Mouse (Mus musculus) heart, embryonic 15.5 days (tissue): Measurements from ENCODE around the gene Ptar1. TPM values are rescaled to one million over a fixed set of nuclear protein-coding genes. Genes with fewer than 3 reads are reported as not detected.

Experiments used
- ATAC-seq: fragments of 200-750 bp; cut with Nextera tagmentation; replicated peaks from 2 replicates; pipeline ENCODE4 v1.8.0; 2017; ENCODE audit warnings: low read depth, moderate TSS enrichment; ENCODE audit not compliant: insufficient number of reproducible peaks, insufficient read depth, low FRiP score
- H3K27ac ChIP-seq: fragments of 300-500 bp; sonication (generic); 2 replicates; pipeline ENCODE4 v1.5.1; 2015; ENCODE audit warnings: mild to moderate bottlenecking, inconsistent platforms
- H3K27me3 ChIP-seq: fragments of 300-500 bp; sonication (generic); 2 replicates; pipeline ENCODE4 v1.6.1; 2015; ENCODE audit warnings: inconsistent platforms
- H3K36me3 ChIP-seq: fragments of 300-500 bp; sonication (generic); 2 replicates; pipeline ENCODE4 v1.6.1; 2015; ENCODE audit warnings: mild to moderate bottlenecking, inconsistent platforms
- H3K4me1 ChIP-seq: fragments of 300-500 bp; sonication (generic); replicated peaks from 2 replicates; pipeline ENCODE4 v1.6.1; 2015; ENCODE audit warnings: inconsistent platforms
- H3K4me2 ChIP-seq: fragments of 300-500 bp; sonication (generic); 2 replicates; pipeline ENCODE4 v1.6.1; 2015; ENCODE audit warnings: inconsistent platforms, mild to moderate bottlenecking, moderate library complexity
- H3K4me3 ChIP-seq: fragments of 300-500 bp; sonication (generic); 2 replicates; pipeline ENCODE4 v1.5.1; 2015; ENCODE audit warnings: mild to moderate bottlenecking, inconsistent platforms
- H3K9ac ChIP-seq: fragments of 300-500 bp; sonication (generic); 2 replicates; pipeline ENCODE4 v1.6.1; 2015; ENCODE audit warnings: mild to moderate bottlenecking, inconsistent platforms
- H3K9me3 ChIP-seq: fragments of 300-500 bp; sonication (generic); replicated peaks from 2 replicates; pipeline ENCODE4 v1.6.1; 2016; ENCODE audit warnings: inconsistent platforms
- WGBS: fragments of 180-500 bp; shearing (Covaris S2); methylation state at CpG from one replicate; pipeline ENCODE4 v1.1.7; 2015; ENCODE audit warnings: mixed read lengths; 5-methylcytosine and 5-hydroxymethylcytosine counted together
- polyA plus RNA-seq: library from polyadenylated mRNA; unstranded; fragments of >200 nt; fragmentation: Nextera tagmentation; extraction: Ambion mirVana; gene quantifications from 2 replicates; pipeline ENCODE4 v1.2.1, GENCODE M21; 2015

The Ptar1 gene
- polyA plus RNA-seq, 1 experiment from 2014 or later: 3.7 TPM

DNA sequence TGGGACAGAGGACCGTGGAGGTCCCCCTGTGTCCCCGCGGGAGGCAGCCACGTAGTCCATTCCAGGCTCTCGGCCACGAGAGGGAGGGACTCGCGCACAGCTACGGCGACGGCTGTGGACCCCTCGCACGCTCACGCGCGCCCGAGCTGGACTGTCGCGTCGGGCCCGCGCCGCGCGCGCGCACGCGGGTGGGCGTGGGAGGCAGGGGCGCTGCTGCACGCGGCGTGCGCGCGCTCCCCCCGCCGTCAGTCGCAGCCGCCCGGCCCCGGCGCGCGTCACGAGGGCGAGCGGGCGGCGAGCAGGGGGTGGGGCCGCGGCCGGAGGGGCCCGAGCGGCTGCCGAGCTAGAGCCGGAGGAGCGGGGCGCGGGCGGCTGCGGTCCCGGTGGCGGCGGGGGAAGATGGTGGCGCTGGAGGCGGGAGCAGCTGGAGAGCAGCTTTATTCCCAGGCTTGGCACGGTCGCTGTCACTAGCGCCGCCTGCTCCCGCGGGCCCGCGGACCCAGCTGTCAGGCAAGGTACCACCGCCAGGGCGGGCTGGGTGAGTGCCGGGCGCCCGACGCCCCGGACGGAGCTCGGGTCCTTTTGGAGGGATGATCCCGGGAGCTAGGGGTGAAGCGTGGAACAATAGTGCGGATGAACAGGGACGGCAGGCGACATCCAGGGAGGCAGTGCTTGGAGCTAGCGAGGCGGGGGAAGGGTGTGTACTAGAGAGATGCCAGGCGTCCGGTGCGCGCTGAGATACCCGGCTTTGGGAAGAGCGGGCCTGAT is 71.5 kb downstream of the Ptar1 start, which contains the start of gene Apba1:
Gene Apba1 (plus strand): TSS at position 334 of the 768 bp plus-strand sequence.
- Histone ChIP-seq H3K9ac (peak within 1 kb of the TSS; percentile 67), H3K36me3 (no peaks in the 10 kb centered on the region), H3K27me3 (peaks cover 12% of the 10 kb centered on the region), H3K4me1 (peaks cover 18% of the 10 kb centered on the region), H3K4me2 (peak within 1 kb of the TSS; percentile 96), H3K27ac (peak within 1 kb of the TSS; percentile 75), H3K9me3 (no peaks in the 10 kb centered on the region), H3K4me3 (peak within 1 kb of the TSS; percentile 78)
- WGBS: under 1% methylated on average over 97 of the region's 98 CpGs
- ATAC-seq: peak; percentile 82

DNA sequence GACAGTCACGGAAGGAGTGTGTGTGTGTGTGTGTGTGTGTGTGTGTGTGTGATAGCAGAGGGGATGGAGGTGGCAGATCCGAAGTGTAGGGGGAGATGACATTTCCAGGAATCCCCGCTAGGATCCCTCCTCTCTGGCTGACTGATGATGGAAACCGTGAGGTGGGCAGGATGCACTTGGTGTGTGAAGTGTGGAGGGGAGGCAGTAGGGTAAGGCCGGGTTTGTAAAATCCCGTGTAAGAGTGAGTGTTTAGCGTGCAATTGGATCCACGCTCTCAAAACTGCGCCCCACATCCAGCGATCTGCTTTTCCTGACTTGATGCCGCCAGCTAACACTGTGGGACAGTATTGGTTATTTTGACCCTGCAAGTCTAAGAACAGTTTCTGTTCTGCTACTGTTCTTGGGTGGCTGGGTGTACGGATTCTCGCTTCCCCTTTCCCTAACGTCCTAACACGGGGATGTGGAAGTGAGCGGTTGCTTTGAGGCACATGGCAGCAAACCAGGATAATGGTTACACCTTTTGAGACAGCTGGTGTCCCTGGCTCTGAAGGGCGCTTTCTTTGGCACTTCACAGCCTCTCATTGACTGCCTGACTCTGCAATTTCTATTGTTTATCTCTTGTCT is 72.2 kb downstream of the Ptar1 start:
- Histone ChIP-seq H3K4me3 (peak overlapping the region; percentile 78), H3K27me3 (peaks cover 12% of the 10 kb centered on the region), H3K27ac (0 out of 2 replicates have a peak overlapping the region, but pooled peaks have one; percentile 75), H3K9ac (peak overlapping the region; percentile 67), H3K36me3 (no peaks in the 10 kb centered on the region), H3K4me2 (peak overlapping the region; percentile 96), H3K4me1 (peaks cover 18% of the 10 kb centered on the region), H3K9me3 (no peaks in the 10 kb centered on the region)
- no peak for ATAC-seq
- 5% methylated on average over 17 of the region's 17 CpGs for WGBS

DNA sequence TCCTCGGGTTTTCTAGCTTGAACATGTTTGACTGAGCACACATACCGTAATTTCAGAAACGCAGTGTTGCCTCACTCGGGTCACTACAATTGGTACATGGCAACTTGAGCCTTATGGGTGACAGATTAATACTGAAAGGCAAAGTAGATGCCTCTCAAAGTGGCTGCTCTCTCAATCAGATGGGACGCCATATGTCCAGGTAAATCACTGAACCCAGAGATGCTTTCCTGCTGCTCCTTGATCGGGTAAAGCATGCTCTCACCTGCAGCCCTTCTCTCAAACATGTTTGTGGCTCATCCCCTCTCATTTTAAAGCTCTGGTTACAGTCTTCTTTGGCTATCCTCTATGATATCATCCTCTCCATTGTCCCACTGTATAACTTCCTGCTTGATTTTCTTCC is 76.1 kb downstream of the Ptar1 start:
- 76% methylated on average over 6 of the region's 6 CpGs for WGBS
- H3K36me3 ChIP-seq: no peaks in the 10 kb centered on the region
- H3K4me3 ChIP-seq: no peak overlapping the region
- H3K27me3 ChIP-seq: peaks cover 12% of the 10 kb centered on the region
- H3K27ac ChIP-seq: no peak overlapping the region
- H3K9me3 ChIP-seq: no peaks in the 10 kb centered on the region
- H3K4me1 ChIP-seq: peaks cover 9% of the 10 kb centered on the region
- ATAC-seq: no peak
- no peak overlapping the region for H3K9ac ChIP-seq
- no peak overlapping the region for H3K4me2 ChIP-seq

DNA sequence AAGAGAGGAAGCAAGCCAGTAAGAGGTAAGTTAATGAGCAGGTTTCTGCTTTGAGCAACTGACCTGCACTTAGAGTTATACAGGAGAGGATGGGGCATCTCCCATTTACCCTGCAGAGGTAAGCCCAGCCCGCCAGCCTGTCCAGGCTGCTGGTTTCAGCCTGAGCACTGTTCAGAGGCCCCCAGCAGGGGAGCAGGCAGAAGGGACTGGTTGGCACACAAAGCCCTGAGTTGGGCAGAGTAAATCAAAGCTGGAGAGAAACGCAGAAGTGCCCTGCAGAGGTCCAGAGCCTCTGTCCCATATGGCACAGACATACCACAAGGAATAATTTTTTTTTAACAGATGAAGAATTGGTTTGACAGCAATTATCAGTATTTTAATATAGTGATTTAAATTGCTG is 76.8 kb downstream of the Ptar1 start:
- no peak overlapping the region for H3K9ac ChIP-seq
- no peaks in the 10 kb centered on the region for H3K36me3 ChIP-seq
- H3K27ac ChIP-seq: no peak overlapping the region
- no peak for ATAC-seq
- no peak overlapping the region for H3K4me3 ChIP-seq
- 57% methylated on average over 2 of the region's 2 CpGs for whole genome bisulfite sequencing
- peaks cover 7% of the 10 kb centered on the region for H3K4me1 ChIP-seq
- H3K4me2 ChIP-seq: no peak overlapping the region
- peaks cover 12% of the 10 kb centered on the region for H3K27me3 ChIP-seq
- no peaks in the 10 kb centered on the region for H3K9me3 ChIP-seq

DNA sequence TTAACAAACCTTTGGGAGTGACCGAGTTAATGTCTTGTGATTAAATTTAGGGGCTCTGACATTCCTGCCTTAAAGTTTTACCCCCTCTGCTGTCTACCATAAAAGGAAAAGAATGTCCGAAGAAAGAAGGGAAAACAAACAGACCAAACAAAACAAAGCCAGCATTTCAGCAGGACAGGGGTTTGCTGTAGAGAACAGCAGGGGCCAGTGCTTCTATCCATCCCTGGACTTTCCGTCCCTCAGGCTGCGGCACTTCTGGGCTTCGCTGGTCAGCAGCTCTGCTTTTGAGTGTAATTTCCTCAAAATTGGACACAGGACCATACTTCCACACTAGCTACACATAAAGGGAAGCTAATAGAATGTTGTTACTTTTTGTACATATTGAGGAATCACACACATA is 81.6 kb downstream of the Ptar1 start:
- H3K4me3 ChIP-seq: no peak overlapping the region
- H3K4me1 ChIP-seq: no peaks in the 10 kb centered on the region
- no peaks in the 10 kb centered on the region for H3K27me3 ChIP-seq
- H3K27ac ChIP-seq: no peak overlapping the region
- no peak for ATAC-seq
- no peak overlapping the region for H3K9ac ChIP-seq
- H3K36me3 ChIP-seq: no peaks in the 10 kb centered on the region
- no peak overlapping the region for H3K4me2 ChIP-seq
- WGBS: 71% methylated on average over 5 of the region's 5 CpGs
- no peaks in the 10 kb centered on the region for H3K9me3 ChIP-seq

DNA sequence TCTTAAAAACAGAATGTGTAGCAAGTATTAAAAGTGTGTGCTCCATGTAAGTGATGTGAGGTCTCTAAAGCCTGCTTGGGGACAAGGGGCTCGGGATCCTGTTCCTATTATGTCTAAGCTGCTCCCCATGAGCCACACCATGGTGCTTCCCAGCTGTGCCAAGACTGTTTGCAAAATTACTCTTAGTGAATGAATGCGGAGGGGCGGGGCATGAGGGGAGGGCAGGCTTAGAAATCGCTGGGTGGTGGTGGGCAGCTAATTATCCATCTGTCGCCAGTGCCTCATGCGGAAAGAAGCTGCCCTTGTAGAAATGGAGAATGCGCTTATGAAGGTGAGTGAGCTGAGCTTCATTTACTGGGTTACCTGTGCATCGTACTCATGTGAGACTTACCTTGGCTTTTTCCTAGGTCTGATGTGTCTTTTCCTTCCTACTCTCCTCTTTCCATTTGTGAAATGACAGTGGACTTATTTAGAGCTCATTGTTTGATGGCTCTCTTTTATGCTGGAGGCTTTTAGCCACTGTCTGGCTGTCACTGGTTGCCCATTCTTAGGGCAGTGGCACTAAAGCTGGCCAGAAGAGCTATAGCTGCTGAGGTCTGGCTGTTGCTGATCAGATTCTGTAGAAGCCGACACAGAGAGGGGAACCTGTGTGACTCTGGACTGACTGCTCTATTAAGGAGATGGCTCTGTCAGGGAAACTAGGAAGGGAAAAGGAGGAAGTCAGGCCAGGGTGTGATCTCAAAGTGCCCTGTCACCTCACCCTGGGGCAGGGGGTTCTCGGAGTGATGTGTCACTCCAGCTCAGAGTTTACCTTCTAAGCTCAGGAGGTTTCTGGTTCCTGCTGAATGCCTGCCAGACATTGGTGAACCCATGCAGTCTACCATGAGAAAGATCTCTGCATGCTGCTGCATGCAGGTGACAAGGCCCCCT is 83.5 kb downstream of the Ptar1 start:
- ATAC-seq: no peak
- no peak overlapping the region for H3K4me2 ChIP-seq

DNA sequence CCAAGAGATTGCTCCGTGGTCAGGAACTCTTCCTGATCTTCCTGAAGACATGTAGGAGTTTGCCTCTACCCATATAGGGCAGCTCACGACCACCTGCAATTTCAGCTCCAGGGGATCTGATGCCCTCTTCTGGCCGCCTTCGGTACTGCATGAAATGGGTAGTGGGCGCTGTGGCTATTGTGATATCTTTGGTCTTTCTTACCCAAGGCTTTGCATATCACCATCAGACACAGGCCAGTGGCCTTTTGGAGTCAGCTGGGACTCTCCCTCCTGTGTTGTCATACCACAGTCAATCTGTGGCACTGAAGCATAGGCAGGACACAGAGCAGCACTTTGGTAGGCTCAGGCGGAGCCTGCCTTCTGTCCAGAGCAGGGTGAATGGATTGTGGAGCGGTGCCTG is 84.7 kb downstream of the Ptar1 start:
- no peak overlapping the region for H3K4me3 ChIP-seq
- no peak overlapping the region for H3K27ac ChIP-seq
- no peaks in the 10 kb centered on the region for H3K36me3 ChIP-seq
- no peak overlapping the region for H3K9ac ChIP-seq
- no peaks in the 10 kb centered on the region for H3K9me3 ChIP-seq
- H3K4me2 ChIP-seq: no peak overlapping the region
- no peak for ATAC-seq
- no peaks in the 10 kb centered on the region for H3K27me3 ChIP-seq
- 62% methylated on average over 7 of the region's 7 CpGs for WGBS
- no peaks in the 10 kb centered on the region for H3K4me1 ChIP-seq

More for the DNA sequence above, 83.5 kb downstream of the Ptar1 start:
- no peaks in the 10 kb centered on the region for H3K9me3 ChIP-seq
- 68% methylated on average over 10 of the region's 10 CpGs for WGBS
- no peaks in the 10 kb centered on the region for H3K4me1 ChIP-seq
- H3K9ac ChIP-seq: no peak overlapping the region
- H3K36me3 ChIP-seq: no peaks in the 10 kb centered on the region
- no peak overlapping the region for H3K27ac ChIP-seq
- no peaks in the 10 kb centered on the region for H3K27me3 ChIP-seq
- H3K4me3 ChIP-seq: no peak overlapping the region

DNA sequence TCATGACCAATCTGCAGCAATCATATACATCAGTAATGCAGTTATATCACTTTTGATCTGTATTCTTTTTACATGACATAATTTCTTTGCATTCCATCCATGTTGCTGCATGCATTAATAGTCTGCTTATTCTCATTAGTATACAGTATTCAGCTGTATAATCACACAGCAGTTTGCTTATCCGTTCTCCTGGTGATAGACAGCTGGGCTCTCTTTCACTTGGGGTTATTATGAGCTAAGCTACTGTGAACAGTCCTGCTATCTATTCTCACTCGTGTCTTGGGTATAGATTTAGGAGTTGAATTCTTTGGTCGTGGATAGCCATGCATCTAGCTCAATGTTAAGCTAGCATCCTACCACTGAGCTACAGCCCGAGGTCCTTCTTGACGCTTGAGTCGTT is 88.1 kb downstream of the Ptar1 start:
- Histone ChIP-seq H3K9ac (no peak overlapping the region), H3K4me3 (no peak overlapping the region), H3K36me3 (no peaks in the 10 kb centered on the region), H3K27me3 (no peaks in the 10 kb centered on the region), H3K9me3 (no peaks in the 10 kb centered on the region), H3K27ac (no peak overlapping the region), H3K4me2 (no peak overlapping the region), H3K4me1 (no peaks in the 10 kb centered on the region)
- ATAC-seq: no peak
- 73% methylated on average over 6 of the region's 6 CpGs for WGBS

DNA sequence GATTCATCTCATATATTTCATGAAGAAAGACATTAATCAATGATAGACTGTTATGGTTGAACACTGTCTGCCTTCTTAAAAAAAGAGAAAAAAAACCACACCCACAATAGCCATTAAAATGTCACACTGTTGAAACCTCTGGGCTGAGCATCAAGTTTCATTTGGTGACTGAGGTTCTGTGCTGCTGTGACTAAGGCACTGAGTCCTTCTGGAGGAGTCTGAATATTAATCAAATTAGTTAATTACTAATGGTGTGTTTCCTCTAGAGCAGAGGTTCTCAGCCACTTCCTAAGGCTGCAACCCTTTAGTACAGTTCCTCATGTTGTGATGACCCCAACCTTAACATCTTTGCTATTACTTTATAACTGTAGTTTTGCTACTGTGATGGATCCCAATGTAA is 91.9 kb downstream of the Ptar1 start:
- Histone ChIP-seq H3K27ac (no peak overlapping the region), H3K4me3 (no peak overlapping the region), H3K9me3 (no peaks in the 10 kb centered on the region), H3K9ac (no peak overlapping the region), H3K36me3 (no peaks in the 10 kb centered on the region), H3K4me1 (peaks cover 4% of the 10 kb centered on the region; the same call in 1 of the 2 replicates), H3K4me2 (no peak overlapping the region), H3K27me3 (no peaks in the 10 kb centered on the region)
- ATAC-seq: no peak

DNA sequence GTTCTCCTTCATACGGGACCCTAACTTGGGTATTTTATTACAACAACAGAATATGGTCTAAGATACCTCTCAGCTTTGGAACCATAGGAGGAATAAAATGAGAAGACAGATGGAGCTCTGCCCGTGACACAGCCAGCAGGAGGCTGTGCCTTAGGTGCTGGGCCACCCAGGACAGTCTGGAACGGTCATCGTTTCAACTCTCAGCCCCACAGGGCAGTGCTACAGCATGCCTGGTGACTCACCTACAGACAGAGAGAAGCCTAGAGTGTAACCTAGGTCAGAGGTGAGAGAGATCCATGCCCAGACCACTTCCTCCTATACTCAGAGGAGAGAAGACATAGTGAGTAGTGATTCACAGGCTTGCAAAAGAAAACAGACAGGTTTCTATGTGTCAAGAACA is 92.9 kb downstream of the Ptar1 start:
- Histone ChIP-seq H3K4me2 (no peak overlapping the region), H3K9me3 (no peaks in the 10 kb centered on the region), H3K36me3 (no peaks in the 10 kb centered on the region), H3K9ac (no peak overlapping the region), H3K4me1 (peaks cover 4% of the 10 kb centered on the region; the same call in 1 of the 2 replicates), H3K4me3 (no peak overlapping the region), H3K27me3 (no peaks in the 10 kb centered on the region), H3K27ac (no peak overlapping the region)
- 74% methylated on average over 4 of the region's 4 CpGs for WGBS
- no peak for ATAC-seq
